ENCODE assay signal across 25 mouse cellular contexts in genomic region chr7:100480175-100480574, GRCm38 (mm10). TPM values are rescaled to one million over a fixed set of nuclear protein-coding genes. Genes with fewer than 3 reads are reported as not detected.
DNase-seq lines count a peak whose midpoint lies in the region; ATAC-seq and TF ChIP-seq lines count a peak whose summit lies in the region.
"Had no signal": no experiment of that assay in that cellular context is flagged by ENCODE, and none has a peak within 500 bp of the region (broad histone marks: within the 10 kb centered on the region; RNA-seq: fewer than 3 reads in every experiment).

No protein-coding gene starts in this region.

- no peak for TF ChIP-seq CTCF in E14TG2a.4 (conservative IDR thresholded peaks at IDR 0.05; ENCODE audit: low read length)

- no peak overlapping the region for H3K9ac ChIP-seq in embryonic facial prominence, embryonic 14.5 days (ENCODE audit: low read depth, low read length)
- no peak overlapping the region for H3K9ac ChIP-seq in kidney, embryonic 15.5 days
- H3K9ac ChIP-seq in limb, embryonic 11.5 days (ENCODE audit: low read length), result no peak overlapping the region
- no peak overlapping the region for H3K9ac ChIP-seq in forebrain, embryonic 14.5 days (ENCODE audit: low read length)
- H3K9ac ChIP-seq: limb, embryonic 15.5 days; liver, embryonic 15.5 days; midbrain, embryonic 15.5 days; neural tube, embryonic 13.5 days had no signal

- H3K36me3 ChIP-seq in embryonic facial prominence, embryonic 14.5 days (ENCODE audit: control insufficient read depth, insufficient read depth, low read length), result no peaks in the 10 kb centered on the region
- H3K36me3 ChIP-seq in embryonic facial prominence, embryonic 10.5 days (replicated peaks), result no peaks in the 10 kb centered on the region
- no peaks in the 10 kb centered on the region for H3K36me3 ChIP-seq in kidney, embryonic 15.5 days
- no peaks in the 10 kb centered on the region for H3K36me3 ChIP-seq in E14TG2a.4 (ENCODE audit: insufficient read depth, low read length)
- no peaks in the 10 kb centered on the region for H3K36me3 ChIP-seq in limb, embryonic 11.5 days (ENCODE audit: control insufficient read depth, insufficient read depth, low read length)
- H3K36me3 ChIP-seq in forebrain, embryonic 14.5 days (ENCODE audit: control insufficient read depth, insufficient read depth, low read length), result no peaks in the 10 kb centered on the region
- H3K36me3 ChIP-seq: forebrain, embryonic 10.5 days; G1E; heart, embryonic 10.5 days; limb, embryonic 15.5 days; liver, embryonic 15.5 days; midbrain, embryonic 15.5 days; neural tube, embryonic 13.5 days had no signal

- H3K4me2 ChIP-seq in embryonic facial prominence, embryonic 14.5 days (ENCODE audit: low read depth, low read length), result no peak overlapping the region
- peak overlapping the region; percentile 14; the same call in 1 of the 2 replicates for H3K4me2 ChIP-seq in kidney, embryonic 15.5 days
- no peak overlapping the region for H3K4me2 ChIP-seq in limb, embryonic 11.5 days (ENCODE audit: low read depth, severe bottlenecking)
- H3K4me2 ChIP-seq in forebrain, embryonic 14.5 days (ENCODE audit: low read length), result no peak overlapping the region
- H3K4me2 ChIP-seq: limb, embryonic 15.5 days; liver, embryonic 15.5 days; midbrain, embryonic 15.5 days; neural tube, embryonic 13.5 days had no signal

- 0 out of 2 replicates have a peak, but pooled peaks have one; percentile 6 for ATAC-seq in embryonic facial prominence, embryonic 14.5 days (ENCODE audit: low read depth)
- ATAC-seq in kidney, embryonic 15.5 days (replicated peaks; ENCODE audit: low FRiP score), result peak; percentile 57; the same call in 1 of the 2 replicates
- ATAC-seq in limb, embryonic 11.5 days (ENCODE audit: insufficient number of reproducible peaks, low FRiP score, low TSS enrichment, low read depth), result 0 out of 2 replicates have a peak, but pooled peaks have one; percentile 6
- no peak for ATAC-seq in forebrain, embryonic 14.5 days
- ATAC-seq: intestine, postnatal 0 days; midbrain, embryonic 15.5 days had no signal

- 82% methylated on average over 17 of the region's 17 CpGs for WGBS in embryonic facial prominence, embryonic 14.5 days
- WGBS in embryonic facial prominence, embryonic 10.5 days, result 83% methylated on average over 17 of the region's 17 CpGs
- 74% methylated on average over 17 of the region's 17 CpGs for WGBS in kidney, embryonic 15.5 days
- WGBS in limb, embryonic 11.5 days, result 87% methylated on average over 17 of the region's 17 CpGs
- WGBS in forebrain, embryonic 14.5 days, result 91% methylated on average over 17 of the region's 17 CpGs

- no peak for DNase-seq in embryonic facial prominence, embryonic 14.5 days (ENCODE audit: low spot score)
- no peak for DNase-seq in embryonic facial prominence, embryonic 10.5 days (ENCODE audit: low spot score)
- DNase-seq in kidney, adult 18-20 months, result no peak
- DNase-seq in limb, embryonic 11.5 days (ENCODE audit: low spot score), result no peak
- no peak for DNase-seq in forebrain, embryonic 14.5 days (ENCODE audit: low spot score)
- DNase-seq: adrenal gland, adult 2 months; cerebellum, adult 18-20 months; cerebellum, postnatal 36 days; lung, postnatal 4 days; right cerebral cortex, postnatal 25 days; spleen, adult 18-20 months; thymus, adult 2 months; thymus, postnatal 4 days had no signal

- no peaks in the 10 kb centered on the region for H3K9me3 ChIP-seq in embryonic facial prominence, embryonic 14.5 days (ENCODE audit: control insufficient read depth, low read length)
- H3K9me3 ChIP-seq in embryonic facial prominence, embryonic 10.5 days, result no peaks in the 10 kb centered on the region
- no peaks in the 10 kb centered on the region for H3K9me3 ChIP-seq in kidney, embryonic 15.5 days (replicated peaks)
- no peaks in the 10 kb centered on the region for H3K9me3 ChIP-seq in E14TG2a.4 (ENCODE audit: low read length)
- no peaks in the 10 kb centered on the region for H3K9me3 ChIP-seq in limb, embryonic 11.5 days (ENCODE audit: control insufficient read depth, low read length)
- H3K9me3 ChIP-seq in forebrain, embryonic 14.5 days (replicated peaks; ENCODE audit: control insufficient read depth, low read length), result no peaks in the 10 kb centered on the region
- H3K9me3 ChIP-seq: forebrain, embryonic 10.5 days; G1E; heart, embryonic 10.5 days; limb, embryonic 15.5 days; liver, embryonic 15.5 days; midbrain, embryonic 15.5 days; neural tube, embryonic 13.5 days had no signal

- H3K27ac ChIP-seq in embryonic facial prominence, embryonic 14.5 days (replicated peaks; ENCODE audit: low read depth, low read length), result no peak overlapping the region
- no peak overlapping the region for H3K27ac ChIP-seq in embryonic facial prominence, embryonic 10.5 days (replicated peaks)
- H3K27ac ChIP-seq in kidney, embryonic 15.5 days, result peak overlapping the region; percentile 48; the same call in 1 of the 2 replicates
- H3K27ac ChIP-seq in limb, embryonic 11.5 days (replicated peaks; ENCODE audit: low read depth, low read length), result no peak overlapping the region
- no peak overlapping the region for H3K27ac ChIP-seq in forebrain, embryonic 14.5 days (ENCODE audit: low read depth, low read length)
- H3K27ac ChIP-seq: heart, embryonic 10.5 days; limb, embryonic 15.5 days; liver, embryonic 15.5 days; midbrain, embryonic 15.5 days; neural tube, embryonic 13.5 days had no signal

- no peaks in the 10 kb centered on the region for H3K27me3 ChIP-seq in embryonic facial prominence, embryonic 14.5 days (replicated peaks; ENCODE audit: control insufficient read depth, insufficient read depth, low read length)
- 0 out of 2 replicates have a peak, but pooled peaks cover 3% of the 10 kb centered on the region for H3K27me3 ChIP-seq in embryonic facial prominence, embryonic 10.5 days (replicated peaks; ENCODE audit: low read depth, poor library complexity, severe bottlenecking)
- no peaks in the 10 kb centered on the region for H3K27me3 ChIP-seq in kidney, embryonic 15.5 days
- H3K27me3 ChIP-seq in E14TG2a.4 (ENCODE audit: insufficient read depth, low read length), result peaks cover 32% of the 10 kb centered on the region
- no peaks in the 10 kb centered on the region for H3K27me3 ChIP-seq in limb, embryonic 11.5 days (ENCODE audit: control insufficient read depth, insufficient read depth, low read length)
- H3K27me3 ChIP-seq in forebrain, embryonic 14.5 days (replicated peaks; ENCODE audit: control insufficient read depth, insufficient read depth, low read length), result no peaks in the 10 kb centered on the region
- H3K27me3 ChIP-seq: limb, embryonic 15.5 days; liver, embryonic 15.5 days; midbrain, embryonic 15.5 days; neural tube, embryonic 13.5 days had no signal

- H3K4me1 ChIP-seq in embryonic facial prominence, embryonic 14.5 days (ENCODE audit: control insufficient read depth, insufficient read depth, low read length), result no peaks in the 10 kb centered on the region
- H3K4me1 ChIP-seq in embryonic facial prominence, embryonic 10.5 days, result no peaks in the 10 kb centered on the region
- peaks cover 15% of the 10 kb centered on the region for H3K4me1 ChIP-seq in kidney, embryonic 15.5 days
- H3K4me1 ChIP-seq in E14TG2a.4 (replicated peaks; ENCODE audit: low read depth, low read length), result peaks cover 35% of the 10 kb centered on the region
- H3K4me1 ChIP-seq in limb, embryonic 11.5 days (ENCODE audit: control insufficient read depth, insufficient read depth, low read length), result no peaks in the 10 kb centered on the region
- H3K4me1 ChIP-seq in forebrain, embryonic 14.5 days (ENCODE audit: control insufficient read depth, insufficient read depth, low read length), result no peaks in the 10 kb centered on the region
- H3K4me1 ChIP-seq: midbrain, embryonic 15.5 days had no signal

- H3K4me3 ChIP-seq in embryonic facial prominence, embryonic 14.5 days (ENCODE audit: low read depth, low read length), result no peak overlapping the region
- H3K4me3 ChIP-seq in embryonic facial prominence, embryonic 10.5 days, result no peak overlapping the region
- H3K4me3 ChIP-seq in kidney, embryonic 15.5 days (replicated peaks), result no peak overlapping the region
- peak overlapping the region; percentile 70 for H3K4me3 ChIP-seq in E14TG2a.4 (replicated peaks; ENCODE audit: low read length)
- H3K4me3 ChIP-seq in limb, embryonic 11.5 days (ENCODE audit: low read depth, low read length), result no peak overlapping the region
- no peak overlapping the region for H3K4me3 ChIP-seq in forebrain, embryonic 14.5 days (ENCODE audit: low read depth, low read length)
- H3K4me3 ChIP-seq: forebrain, embryonic 10.5 days; heart, embryonic 10.5 days; limb, embryonic 15.5 days; liver, embryonic 15.5 days; midbrain, embryonic 15.5 days; myocyte; neural tube, embryonic 13.5 days had no signal

RNA-seq across cellular contexts. Expression of gene Ucp3, which starts 7.4 kb away (rescaled TPM):
- polyA plus RNA-seq in embryonic facial prominence, embryonic 14.5 days (2014; fragmentation: Nextera tagmentation; extraction: Ambion mirVana), result 0.20 and 0.24 TPM in 2 replicates
- polyA plus RNA-seq in embryonic facial prominence, embryonic 10.5 days (2016; fragmentation: Nextera tagmentation; extraction: Ambion mirVana), result 0.11 TPM in 1 of 2 replicates, not detected in the other
- 0.12 and 0.17 TPM in 2 replicates for polyA plus RNA-seq in kidney, embryonic 15.5 days (2015; fragmentation: Nextera tagmentation; extraction: Ambion mirVana)
- not detected in 2 replicates for polyA plus RNA-seq in limb, embryonic 11.5 days (2014; fragmentation: Nextera tagmentation; extraction: Ambion mirVana)
- polyA plus RNA-seq in forebrain, embryonic 14.5 days (2014; fragmentation: Nextera tagmentation; extraction: Ambion mirVana), result not detected in 2 replicates
- polyA plus RNA-seq: forebrain, embryonic 10.5 days; G1E; hindbrain, embryonic 11.5 days; intestine, postnatal 0 days; midbrain, embryonic 15.5 days; neural tube, embryonic 13.5 days had no signal

RNA-seq across cellular contexts. Expression of gene Ucp2, which starts 13.0 kb away (rescaled TPM):
- 152 and 172 TPM in 2 replicates for polyA plus RNA-seq in embryonic facial prominence, embryonic 14.5 days (2014; fragmentation: Nextera tagmentation; extraction: Ambion mirVana)
- 101 and 105 TPM in 2 replicates for polyA plus RNA-seq in embryonic facial prominence, embryonic 10.5 days (2016; fragmentation: Nextera tagmentation; extraction: Ambion mirVana)
- polyA plus RNA-seq in kidney, embryonic 15.5 days (2015; fragmentation: Nextera tagmentation; extraction: Ambion mirVana), result 191 and 221 TPM in 2 replicates
- polyA plus RNA-seq in limb, embryonic 11.5 days (2014; fragmentation: Nextera tagmentation; extraction: Ambion mirVana), result 116 and 123 TPM in 2 replicates
- polyA plus RNA-seq in forebrain, embryonic 14.5 days (2014; fragmentation: Nextera tagmentation; extraction: Ambion mirVana), result 42.5 and 55.0 TPM in 2 replicates

RNA-seq across cellular contexts. Expression of gene Dnajb13, which starts 34.6 kb away (rescaled TPM):
- 3.0 and 4.7 TPM in 2 replicates for polyA plus RNA-seq in embryonic facial prominence, embryonic 14.5 days (2014; fragmentation: Nextera tagmentation; extraction: Ambion mirVana)
- polyA plus RNA-seq in embryonic facial prominence, embryonic 10.5 days (2016; fragmentation: Nextera tagmentation; extraction: Ambion mirVana), result 0.27 and 0.38 TPM in 2 replicates
- polyA plus RNA-seq in kidney, embryonic 15.5 days (2015; fragmentation: Nextera tagmentation; extraction: Ambion mirVana), result 0.40 and 0.42 TPM in 2 replicates
- polyA plus RNA-seq in limb, embryonic 11.5 days (2014; fragmentation: Nextera tagmentation; extraction: Ambion mirVana), result 0.11 and 0.30 TPM in 2 replicates
- polyA plus RNA-seq in forebrain, embryonic 14.5 days (2014; fragmentation: Nextera tagmentation; extraction: Ambion mirVana), result 4.6 and 5.0 TPM in 2 replicates
- polyA plus RNA-seq: G1E had no signal

RNA-seq across cellular contexts. Expression of gene Coa4, which starts 56.7 kb away (rescaled TPM):
- polyA plus RNA-seq in embryonic facial prominence, embryonic 14.5 days (2014; fragmentation: Nextera tagmentation; extraction: Ambion mirVana), result 17.6 and 22.1 TPM in 2 replicates
- 17.8 and 19.3 TPM in 2 replicates for polyA plus RNA-seq in embryonic facial prominence, embryonic 10.5 days (2016; fragmentation: Nextera tagmentation; extraction: Ambion mirVana)
- 23.3 and 24.9 TPM in 2 replicates for polyA plus RNA-seq in kidney, embryonic 15.5 days (2015; fragmentation: Nextera tagmentation; extraction: Ambion mirVana)
- polyA plus RNA-seq in limb, embryonic 11.5 days (2014; fragmentation: Nextera tagmentation; extraction: Ambion mirVana), result 21.3 and 22.2 TPM in 2 replicates
- 13.7 and 19.0 TPM in 2 replicates for polyA plus RNA-seq in forebrain, embryonic 14.5 days (2014; fragmentation: Nextera tagmentation; extraction: Ambion mirVana)
